Mouse (Mus musculus) ES-Bruce4 (cell line): ENCODE measurements around the gene Upf2.

Experiments used
- CTCF ChIP-seq: IDR thresholded peaks from one replicate; pipeline ENCODE4 v1.8.1; 2011; ENCODE audit warnings: low read depth, low read length
- POLR2A ChIP-seq: IDR thresholded peaks from one replicate; pipeline ENCODE4 v1.8.1; 2011; ENCODE audit warnings: low read length; ENCODE audit not compliant: insufficient read depth

- TF ChIP-seq POLR2A (no peak), CTCF (no peak)
Measured at GRCm38 (mm10) chr2:5945629-5946028, 5.6 kb upstream of the Upf2 start.
